ENCODE assay signal across 8 mouse cellular contexts in genomic region chr1:177443724-177444482, GRCm38 (mm10). TPM values are rescaled to one million over a fixed set of nuclear protein-coding genes. Genes with fewer than 3 reads are reported as not detected.
DNase-seq lines count a peak whose midpoint lies in the region; ATAC-seq lines count a peak whose summit lies in the region.

No protein-coding gene starts in this region.

- peaks cover 17% of the 10 kb centered on the region for H3K36me3 ChIP-seq in heart, embryonic 15.5 days
- peaks cover 12% of the 10 kb centered on the region for H3K36me3 ChIP-seq in heart, embryonic 16.5 days (ENCODE audit: control insufficient read depth, insufficient read depth)
- H3K36me3 ChIP-seq in midbrain, embryonic 10.5 days = peaks cover 18% of the 10 kb centered on the region

- H3K27me3 ChIP-seq in heart, embryonic 15.5 days = no peaks in the 10 kb centered on the region
- no peaks in the 10 kb centered on the region for H3K27me3 ChIP-seq in heart, embryonic 16.5 days (ENCODE audit: control insufficient read depth, insufficient read depth, low read length)
- H3K27me3 ChIP-seq in midbrain, embryonic 10.5 days (ENCODE audit: low read depth, poor library complexity, severe bottlenecking) = no peaks in the 10 kb centered on the region

- H3K27ac ChIP-seq in heart, embryonic 15.5 days = peak overlapping the region; percentile 90; the same call in 1 of the 2 replicates
- no peak overlapping the region; the same call in 1 of the 2 replicates for H3K27ac ChIP-seq in heart, embryonic 16.5 days (ENCODE audit: low read length)
- peak overlapping the region; percentile 99 for H3K27ac ChIP-seq in midbrain, embryonic 10.5 days (replicated peaks)

- H3K4me3 ChIP-seq in heart, embryonic 15.5 days = peak overlapping the region; percentile 80
- H3K4me3 ChIP-seq in heart, embryonic 16.5 days (ENCODE audit: low read length) = peak overlapping the region; percentile 82
- H3K4me3 ChIP-seq in midbrain, embryonic 10.5 days = peak overlapping the region; percentile 97

- peak overlapping the region; percentile 89 for H3K4me2 ChIP-seq in heart, embryonic 15.5 days
- peak overlapping the region; percentile 96 for H3K4me2 ChIP-seq in heart, embryonic 16.5 days (ENCODE audit: low read depth, low read length)

- 39% methylated on average over 9 of the region's 9 CpGs for WGBS in heart, embryonic 15.5 days
- 36% methylated on average over 9 of the region's 9 CpGs for whole genome bisulfite sequencing in heart, embryonic 16.5 days
- 31% methylated on average over 9 of the region's 9 CpGs for WGBS in midbrain, embryonic 10.5 days

- intact Hi-C loops in left cerebral cortex, postnatal 25 days (cut with DNase I) = loop anchor here (1.0 to 10.0 kb wide), 8 partner anchors 97 to 559 kb away; partner anchors contain the start of gene Akt3

- H3K9ac ChIP-seq in heart, embryonic 15.5 days = peak overlapping the region; percentile 86
- peak overlapping the region; percentile 90 for H3K9ac ChIP-seq in heart, embryonic 16.5 days (ENCODE audit: low read length)

- peaks cover 33% of the 10 kb centered on the region for H3K4me1 ChIP-seq in heart, embryonic 15.5 days (replicated peaks)
- peaks cover 22% of the 10 kb centered on the region for H3K4me1 ChIP-seq in heart, embryonic 16.5 days (ENCODE audit: control insufficient read depth, insufficient read depth, low read length)
- peaks cover 67% of the 10 kb centered on the region for H3K4me1 ChIP-seq in midbrain, embryonic 10.5 days

- no peak for DNase-seq in heart, adult 8-10 months (ENCODE audit: low spot score)
- peak; percentile 57 for DNase-seq in MN1 (ENCODE audit: low spot score)
- DNase-seq in midbrain, embryonic 10.5 days (ENCODE audit: low spot score) = no peak
- no peak for DNase-seq in layer of hippocampus, postnatal 10 days (ENCODE audit: low spot score in 2 of 2)
- no peak for DNase-seq in left cerebral cortex, postnatal 25 days (ENCODE audit: low spot score in 2 of 2)
- no peak for DNase-seq in embryo, embryonic 9.5 days (ENCODE audit: extremely low spot score)

- no peaks in the 10 kb centered on the region for H3K9me3 ChIP-seq in heart, embryonic 15.5 days (replicated peaks)
- H3K9me3 ChIP-seq in heart, embryonic 16.5 days (replicated peaks; ENCODE audit: control insufficient read depth, low read length) = no peaks in the 10 kb centered on the region
- no peaks in the 10 kb centered on the region for H3K9me3 ChIP-seq in midbrain, embryonic 10.5 days (replicated peaks)

- ATAC-seq in heart, embryonic 15.5 days (replicated peaks; ENCODE audit: insufficient number of reproducible peaks, insufficient read depth, low FRiP score, low read depth) = no peak
- ATAC-seq in heart, embryonic 16.5 days (replicated peaks; ENCODE audit: extremely low read depth, insufficient read depth, low FRiP score) = no peak

RNA-seq across cellular contexts. Expression of gene Zbtb18, which starts 1.8 kb away (rescaled TPM):
- 1.4 and 1.9 TPM in 2 replicates for polyA plus RNA-seq in heart, embryonic 15.5 days (2015; fragmentation: Nextera tagmentation; extraction: Ambion mirVana)
- total RNA-seq in heart, adult 8-10 months (2022) = 10 to 100 TPM; 53.3 to 57.6 (median 54.3) TPM
- 1.0 and 1.2 TPM in 2 replicates for polyA plus RNA-seq in heart, embryonic 16.5 days (2015; fragmentation: Nextera tagmentation; extraction: Ambion mirVana)
- polyA plus RNA-seq in midbrain, embryonic 10.5 days (2016; fragmentation: Nextera tagmentation; extraction: Ambion mirVana) = 5.1 and 6.1 TPM in 2 replicates
- total RNA-seq in layer of hippocampus, postnatal 10 days (2021) = 100 to 1,000 TPM; 639 to 677 TPM
- total RNA-seq in left cerebral cortex, postnatal 25 days (2021) = 100 to 1,000 TPM; 359 to 413 TPM

Comparison
In these comparisons a context has a peak if more than half of its experiments do, and no peak if none do; other contexts are left out.
1. RNA of gene Zbtb18, which starts 1.8 kb away (total RNA-seq): 639 to 677 TPM in layer of hippocampus, postnatal 10 days and 359 to 413 TPM in left cerebral cortex, postnatal 25 days; 53.3 to 57.6 TPM in heart, adult 8-10 months; every median in the first group is over 4 times any median in the second.
2. Peak in every context shown above with its lines, with median percentiles within 50 percentile points of each other: H3K4me3 ChIP-seq.